Mouse (Mus musculus): ENCODE data around the gene Rogdi. TPM values are rescaled to one million over a fixed set of nuclear protein-coding genes. Genes with fewer than 3 reads are reported as not detected.

The Rogdi gene
- total RNA-seq, 2 experiments from 2014 or later: 202 to 212 TPM

DNA sequence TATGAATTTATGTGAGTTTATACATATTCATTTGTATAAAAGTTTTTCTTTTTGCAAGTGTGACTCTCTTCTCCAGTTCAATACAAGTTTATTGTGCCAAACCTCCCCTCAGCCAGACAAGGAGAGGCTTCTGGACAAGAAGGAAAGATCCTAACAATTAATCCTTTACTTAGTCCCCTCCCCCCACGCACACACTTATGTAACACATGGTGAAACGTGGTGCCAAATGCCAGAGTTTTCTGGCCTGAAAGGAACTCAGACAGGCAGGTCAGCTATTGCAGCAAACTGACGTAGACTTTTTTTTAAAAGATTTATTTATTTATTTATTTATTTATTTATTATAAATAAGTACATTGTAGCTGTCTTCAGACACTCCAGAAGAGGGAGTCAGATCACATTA lies 12.7 kb downstream of the Rogdi start:
- no peak for DNase-seq (ENCODE audit: low spot score in 2 of 2)
- intact Hi-C loops (cut with DNase I): no loop called here

DNA sequence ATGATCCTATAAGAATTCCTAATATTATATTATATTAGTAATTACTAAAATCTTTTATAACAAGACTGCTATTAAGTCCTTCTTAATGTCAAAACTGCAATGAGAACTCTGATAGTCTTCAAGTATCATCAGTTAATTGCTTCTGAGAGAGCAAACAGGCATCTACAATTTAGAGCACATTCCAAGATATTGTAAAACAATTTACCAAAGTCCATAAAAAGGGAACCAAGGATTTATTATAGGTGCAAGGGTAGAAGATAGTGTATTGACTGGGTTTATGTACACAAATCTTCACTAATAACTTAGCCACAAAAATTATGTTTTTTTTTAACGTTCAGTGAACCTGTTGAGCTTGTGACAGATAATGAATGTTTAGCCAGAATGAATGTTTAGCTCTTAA lies 14.4 kb downstream of the Rogdi start:
- intact Hi-C loops (cut with DNase I): no loop called here
- no peak for DNase-seq (ENCODE audit: low spot score in 2 of 2)

DNA sequence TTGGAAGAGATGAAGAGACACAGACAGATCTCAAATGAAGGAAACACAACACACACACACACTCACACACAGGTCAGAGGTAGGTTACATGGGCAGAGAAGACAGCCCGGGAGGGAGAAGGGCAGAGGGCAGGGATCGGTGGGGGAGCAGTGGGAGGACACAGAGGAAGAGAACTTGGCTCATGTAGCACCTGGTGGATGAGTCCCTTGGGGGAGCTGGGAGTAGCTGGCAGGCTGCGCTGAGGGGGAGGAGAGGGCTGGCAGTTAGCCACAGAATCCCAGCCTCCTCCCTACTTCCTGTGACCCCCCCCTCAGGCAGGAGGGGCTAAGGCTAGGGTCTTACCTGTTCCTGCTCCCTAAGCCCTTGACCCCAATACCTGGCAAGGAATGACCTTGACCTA lies 15.8 kb downstream of the Rogdi start, which contains the start of gene Sept12:
TSS of gene Sept12 (minus strand) at position 300 of the 400 bp plus-strand sequence.
- intact Hi-C loops (cut with DNase I): no loop called here
- DNase-seq (ENCODE audit: low spot score in 2 of 2): no peak

DNA sequence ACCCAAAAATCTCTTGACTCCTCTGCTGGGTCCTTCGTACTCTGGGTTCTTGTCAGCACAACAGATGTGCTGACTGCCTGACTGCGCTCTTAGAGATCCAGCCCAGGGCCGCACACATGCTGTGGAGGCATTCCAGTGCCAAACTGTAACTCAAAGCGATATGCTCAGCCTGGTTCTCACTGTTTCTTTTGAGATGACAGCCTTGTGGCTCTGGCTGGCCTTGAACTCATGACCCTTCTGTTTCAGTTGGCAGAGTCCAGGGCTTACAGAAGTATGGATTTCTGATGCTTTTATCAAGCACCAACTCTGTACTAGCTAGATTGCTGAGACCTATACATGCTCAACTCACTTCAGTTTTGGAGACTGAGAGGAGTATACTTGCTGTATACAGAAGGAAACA lies 20.1 kb downstream of the Rogdi start:
- no peak for DNase-seq (ENCODE audit: low spot score in 2 of 2)
- intact Hi-C loops (cut with DNase I): no loop called here

DNA sequence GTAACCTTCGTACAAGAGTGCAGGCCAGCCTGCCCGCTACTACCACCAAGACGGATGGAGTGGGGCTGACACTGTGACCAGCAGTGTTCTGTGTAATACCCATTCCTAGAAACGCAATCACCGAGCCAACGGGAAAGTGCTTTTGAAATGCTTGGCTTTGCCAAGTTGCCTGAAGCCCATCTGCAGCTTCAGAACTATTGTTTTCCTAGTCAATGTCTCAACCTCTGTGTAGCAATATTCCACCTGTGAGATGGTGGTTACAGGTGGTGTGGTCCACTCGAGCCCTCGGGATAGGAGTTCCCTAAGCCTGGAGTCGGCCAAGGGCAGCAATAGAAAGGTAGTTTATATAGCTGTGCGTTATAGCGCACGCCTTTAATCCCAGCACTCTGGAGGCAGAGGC lies 28.6 kb downstream of the Rogdi start:
- DNase-seq (ENCODE audit: low spot score in 2 of 2): no peak
- intact Hi-C loops (cut with DNase I): no loop called here

DNA sequence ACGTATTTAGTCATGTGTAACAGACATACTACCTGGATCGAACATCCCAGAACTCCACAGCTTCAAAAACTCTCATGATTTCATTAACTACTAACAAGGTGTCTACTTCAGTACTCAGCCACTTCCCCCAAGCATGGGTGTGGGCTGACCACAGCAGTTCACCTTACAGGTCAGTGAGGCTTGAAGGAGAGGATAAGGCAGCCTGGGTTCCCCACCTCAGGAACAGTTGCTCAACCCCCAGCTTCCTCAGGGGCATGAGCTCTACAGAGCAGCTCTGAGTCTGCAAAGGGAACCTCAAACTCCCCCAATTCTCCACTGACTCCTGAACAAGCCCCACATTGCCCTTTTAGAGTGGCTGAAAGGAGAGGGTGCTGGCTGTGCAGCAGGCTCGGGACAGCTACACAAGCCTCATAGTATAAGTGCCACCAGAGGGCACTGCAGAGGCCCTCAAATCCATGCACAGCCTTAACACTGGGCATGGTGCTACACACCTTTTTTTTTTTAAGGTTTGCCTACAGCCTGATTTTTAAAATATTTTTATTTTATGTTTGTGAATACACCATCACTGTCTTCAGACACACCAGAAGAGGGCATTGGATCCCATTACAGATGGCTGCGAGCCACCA lies 33.5 kb downstream of the Rogdi start:
- intact Hi-C loops (cut with DNase I): loop anchor here (2.0 to 5.0 kb wide), 2 partner anchors 32 to 165 kb away; partner anchors contain the start of gene Rogdi
- no peak for DNase-seq (ENCODE audit: low spot score in 2 of 2)

DNA sequence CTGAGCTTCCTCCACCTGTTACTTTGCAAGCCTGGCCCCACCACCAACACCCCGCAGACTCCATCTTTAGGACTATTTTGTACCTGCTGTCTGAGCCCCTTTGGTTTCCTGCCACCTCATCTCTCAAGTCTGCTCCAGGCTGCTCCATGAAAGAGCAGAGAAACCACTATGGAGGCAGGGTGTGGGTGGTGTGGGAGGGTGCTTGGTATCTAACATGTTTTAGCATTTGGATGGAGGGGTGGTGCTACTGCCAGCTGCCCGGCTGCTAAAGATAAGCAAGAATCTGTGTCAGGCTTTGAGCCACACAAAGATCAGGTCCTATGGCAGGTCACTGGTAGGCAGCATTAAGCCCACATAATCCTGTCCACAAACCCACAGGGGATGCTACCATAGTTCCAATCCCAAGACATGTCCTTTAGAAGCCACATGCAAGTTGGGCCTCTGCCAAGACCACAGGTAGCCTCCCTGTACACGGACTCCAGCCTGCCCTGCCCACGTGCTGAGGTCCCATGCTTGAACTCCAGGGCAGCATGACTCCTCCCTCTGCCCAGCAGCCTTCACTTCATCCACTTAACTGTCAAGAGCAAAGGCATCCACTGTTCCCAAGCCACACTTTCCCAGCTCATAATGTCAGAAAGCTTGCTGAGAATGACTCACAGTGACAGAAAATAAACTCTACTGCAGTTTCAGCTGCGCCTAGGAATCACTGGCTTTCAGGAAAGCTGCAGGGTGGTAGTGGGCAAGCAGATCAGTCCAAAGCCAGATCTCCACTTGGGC lies 34.9 kb downstream of the Rogdi start:
- intact Hi-C loops (cut with DNase I): loop anchor here (5.0 kb wide), 1 partner anchor 34 kb away; the partner anchor contains the start of gene Rogdi
- peak; percentile 47 to 62 for DNase-seq (ENCODE audit: low spot score in 2 of 2)

DNA sequence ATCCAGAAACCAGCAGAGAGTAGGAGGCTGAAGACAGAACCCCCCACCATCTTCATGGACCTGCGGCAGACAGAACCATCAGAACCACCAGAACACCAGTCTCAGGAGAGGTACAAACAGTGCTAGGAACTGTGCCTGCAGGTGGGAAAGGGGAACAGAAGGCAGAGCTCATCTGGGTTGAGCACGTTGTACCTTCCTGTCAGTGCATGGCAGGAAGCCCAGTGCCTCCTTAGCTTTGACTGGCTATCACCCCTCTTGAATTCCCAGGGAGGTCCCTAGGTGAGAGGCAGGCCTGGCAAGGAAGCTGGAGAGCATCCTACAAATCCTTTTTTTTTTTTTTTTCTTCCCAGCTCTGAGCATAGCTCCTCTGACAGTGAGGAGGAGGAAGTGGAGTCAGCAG lies 37.2 kb downstream of the Rogdi start:
- intact Hi-C loops (cut with DNase I): loop anchor here (5.0 kb wide), 1 partner anchor 36 kb away; the partner anchor contains the start of gene Rogdi
- no peak for DNase-seq (ENCODE audit: low spot score in 2 of 2)

DNA sequence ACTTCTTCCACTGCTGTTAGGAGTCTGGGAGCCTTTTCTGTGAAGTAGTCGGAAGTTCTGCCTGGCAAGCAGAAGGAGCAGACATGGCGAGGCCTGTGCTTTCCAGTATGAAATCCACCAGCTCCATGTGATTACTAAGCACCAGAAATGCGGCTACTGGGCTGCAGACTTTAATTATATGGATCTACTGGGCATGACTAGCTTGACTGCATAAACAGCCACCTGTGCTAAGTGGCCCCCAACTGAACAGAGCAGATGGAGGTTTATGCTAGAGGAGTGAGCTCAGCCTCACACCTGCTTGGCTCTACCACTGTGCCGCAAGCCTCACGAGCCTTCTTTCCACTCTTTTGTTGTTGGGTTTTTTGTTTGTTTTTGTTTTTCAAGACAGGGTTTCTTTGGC lies 38.8 kb downstream of the Rogdi start:
- no peak for DNase-seq (ENCODE audit: low spot score in 2 of 2)
- intact Hi-C loops (cut with DNase I): no loop called here

DNA sequence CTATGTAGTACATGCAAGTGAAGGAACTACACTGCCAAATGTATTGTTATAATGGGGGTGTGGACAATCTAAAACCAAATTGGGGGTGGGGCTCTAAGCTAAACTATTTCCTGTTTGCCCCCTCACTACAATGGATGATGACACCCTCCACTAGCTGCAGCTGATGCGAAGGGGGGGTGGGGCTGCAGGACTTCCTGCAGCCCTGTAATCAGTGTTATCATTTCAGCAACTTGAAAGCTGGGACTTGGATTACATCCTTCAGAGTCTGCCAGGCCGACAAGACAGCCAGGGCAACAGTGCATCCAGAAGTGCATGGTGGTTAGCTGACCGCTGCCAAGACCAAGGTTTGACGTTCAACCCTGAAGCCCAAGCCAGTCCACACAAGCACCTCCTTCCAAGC lies 41.7 kb downstream of the Rogdi start:
- intact Hi-C loops (cut with DNase I): no loop called here
- DNase-seq (ENCODE audit: low spot score in 2 of 2): no peak

DNA sequence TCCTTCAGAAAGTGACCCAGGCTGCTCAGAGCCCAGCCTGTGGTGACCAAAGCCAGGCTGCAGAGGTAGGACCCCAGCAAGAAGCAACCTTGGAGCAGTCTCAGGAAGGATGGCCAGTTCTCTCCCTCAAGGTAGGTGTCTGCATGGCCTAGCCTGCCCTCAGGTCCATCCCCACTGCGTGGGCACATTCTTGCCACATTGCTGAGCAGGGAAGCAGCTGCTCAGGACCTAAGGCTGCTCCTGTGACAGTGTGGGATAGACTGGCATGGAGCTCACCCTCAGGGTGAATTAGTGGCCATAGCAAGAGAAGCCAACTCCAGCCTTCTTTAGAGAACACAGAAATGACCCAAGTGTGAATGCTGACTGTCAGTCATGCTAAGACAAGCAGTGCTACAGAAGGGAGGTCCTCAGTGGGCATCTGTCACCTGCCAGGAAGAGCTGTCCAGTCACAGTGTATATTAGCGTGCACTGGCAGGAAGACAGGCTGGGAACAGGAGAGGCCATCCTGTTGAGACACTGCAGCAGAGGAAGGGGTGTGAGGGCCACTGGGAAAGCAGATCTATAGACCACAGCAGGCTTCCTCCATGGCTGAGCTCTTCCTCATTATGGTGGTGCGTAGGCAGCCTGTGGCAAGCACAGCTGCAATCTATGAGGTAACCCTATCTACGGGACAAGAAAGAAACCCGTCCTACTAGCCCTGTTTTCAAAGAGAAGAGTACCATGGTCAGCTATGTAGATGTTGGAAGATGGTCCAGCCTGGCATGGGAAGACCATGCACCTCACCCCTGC lies 44.1 kb downstream of the Rogdi start:
- intact Hi-C loops (cut with DNase I): no loop called here
- no peak for DNase-seq (ENCODE audit: low spot score in 2 of 2)

DNA sequence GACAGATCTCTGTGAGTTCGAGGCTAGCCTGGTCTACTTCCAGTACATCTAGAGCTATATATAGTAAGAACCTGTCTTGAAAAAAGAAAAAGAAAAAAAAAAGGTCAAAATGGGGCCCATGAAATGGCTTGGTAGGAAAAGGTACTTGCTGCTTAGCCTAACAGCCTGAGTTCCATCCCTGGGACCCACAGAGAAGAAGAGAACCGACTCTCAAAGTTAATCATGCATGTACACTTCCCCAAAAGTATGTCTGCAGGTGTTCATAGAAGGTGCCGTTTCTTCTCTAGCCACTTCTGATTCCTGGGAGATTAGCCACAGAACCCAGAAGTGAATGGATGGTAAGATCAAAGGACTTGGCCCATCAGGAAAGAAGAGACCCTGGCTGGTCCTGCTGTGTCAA lies 44.9 kb downstream of the Rogdi start:
- intact Hi-C loops (cut with DNase I): no loop called here
- DNase-seq (ENCODE audit: low spot score in 2 of 2): no peak

DNA sequence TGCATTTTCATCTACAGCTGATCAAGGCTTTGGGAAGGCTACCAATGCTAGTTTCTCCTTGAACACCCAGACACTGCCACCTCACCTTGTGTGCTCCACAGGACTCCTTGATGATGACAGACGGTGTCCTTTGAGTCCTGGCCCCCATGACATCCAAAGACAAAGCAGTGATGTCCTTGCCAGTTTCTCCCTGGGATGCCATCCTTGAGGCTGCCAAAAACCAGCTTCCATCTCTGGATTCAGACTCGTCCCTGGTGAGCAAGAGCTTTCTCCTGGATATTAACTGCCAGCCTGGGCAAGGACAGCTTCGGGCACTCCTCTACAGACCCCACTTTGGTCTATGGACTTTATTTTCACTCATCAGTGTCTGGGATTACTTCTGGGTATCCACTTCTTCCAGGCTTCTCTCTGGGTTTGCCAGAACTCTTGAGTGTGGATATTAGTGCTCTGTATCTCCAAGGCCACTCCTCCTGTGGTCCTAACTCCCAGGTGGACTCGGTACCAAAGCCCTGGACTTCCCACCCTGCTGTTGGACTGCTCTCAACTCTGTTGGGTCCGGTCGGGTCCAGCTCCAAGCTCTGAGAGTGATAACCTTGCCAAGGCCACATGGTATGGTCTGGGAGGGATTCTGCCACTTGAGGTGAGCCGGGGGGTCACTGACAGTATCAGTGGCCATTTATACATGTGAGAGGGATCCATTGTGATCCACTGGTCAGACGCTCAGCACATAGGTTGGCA lies 47.8 kb downstream of the Rogdi start:
- intact Hi-C loops (cut with DNase I): no loop called here
- DNase-seq (ENCODE audit: low spot score in 2 of 2): no peak

DNA sequence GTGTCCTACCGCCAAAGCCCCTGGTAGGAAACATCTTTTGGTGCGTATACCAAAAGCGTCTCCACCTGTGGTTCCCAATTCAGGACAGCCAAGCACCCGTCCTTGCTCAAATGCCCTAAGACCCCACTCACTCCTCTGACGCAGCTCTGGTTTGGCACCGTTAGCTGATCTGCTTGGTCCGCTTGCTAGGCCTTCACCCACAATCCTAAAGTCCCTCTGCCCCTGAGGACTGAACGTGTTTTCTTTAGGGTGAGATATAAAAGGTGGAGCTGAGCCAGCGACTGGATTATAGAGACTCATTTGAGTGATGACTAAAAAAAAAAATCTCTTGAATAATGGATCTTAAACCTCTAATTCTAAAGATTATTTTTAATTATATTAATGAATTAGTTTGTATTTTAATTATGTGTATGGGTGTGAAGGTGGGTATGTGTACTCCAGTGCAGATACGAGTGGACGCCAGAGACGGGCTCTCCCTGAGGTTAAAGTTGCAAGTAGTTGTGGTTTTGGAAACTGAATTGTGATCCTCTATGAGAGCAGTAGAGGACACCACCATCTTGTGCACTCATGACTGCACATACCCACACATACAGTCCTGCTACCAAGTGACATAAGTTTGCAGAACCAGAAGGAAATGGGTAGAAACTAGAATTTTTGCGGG lies 48.5 kb downstream of the Rogdi start:
- intact Hi-C loops (cut with DNase I): loop anchor here (5.0 kb wide), 1 partner anchor 47 kb away; the partner anchor contains the start of gene Rogdi
- peak in 1 of 2 experiments; percentile 30 for DNase-seq (ENCODE audit: low spot score in 2 of 2)

DNA sequence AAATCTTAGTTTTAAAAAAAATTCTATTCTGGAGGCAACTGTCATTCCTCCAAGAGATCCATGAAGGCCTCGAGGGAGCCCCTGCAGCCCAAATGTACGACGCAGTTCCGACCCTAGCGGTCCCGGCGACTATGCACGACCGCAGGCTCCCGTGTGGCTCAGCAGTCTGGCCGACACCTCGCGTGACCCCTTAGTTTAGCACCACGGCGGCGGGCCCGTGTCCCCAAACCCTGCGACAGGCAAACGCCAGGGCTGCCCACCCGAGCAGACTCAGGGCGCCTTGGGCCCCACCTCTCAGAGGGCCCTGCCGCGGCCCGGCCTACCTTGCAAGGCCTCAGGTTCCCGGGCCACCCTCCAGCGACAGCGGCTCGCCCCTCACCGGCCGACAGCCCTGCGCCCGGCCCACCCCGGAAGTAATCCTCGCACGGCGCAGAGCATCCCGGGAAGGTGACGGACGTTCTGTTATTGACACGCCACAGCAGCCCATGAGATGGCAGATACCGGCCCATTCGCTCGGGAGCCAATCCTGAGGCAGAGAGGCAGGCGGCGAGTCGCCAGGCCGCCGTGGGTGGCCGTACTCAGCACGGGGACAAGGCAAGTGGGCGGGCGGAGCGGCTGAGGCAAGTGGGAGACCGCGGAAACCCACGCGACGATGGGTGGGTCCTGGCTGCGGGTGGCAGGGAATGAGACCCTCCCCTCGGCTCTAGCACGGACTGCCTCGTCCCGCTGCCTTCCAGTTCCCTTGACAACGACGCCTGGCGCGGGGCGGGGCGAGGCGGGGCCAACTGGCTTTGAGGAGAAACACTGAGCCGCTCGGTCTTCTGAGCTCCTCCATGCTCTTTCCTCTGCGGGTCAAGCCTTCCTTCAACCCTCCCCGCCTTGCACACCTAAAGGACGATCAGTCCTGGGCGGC lies 49.3 kb downstream of the Rogdi start, which contains the start of gene Anks3:
TSS of gene Anks3 (minus strand) at position 409 of the 913 bp plus-strand sequence.
- DNase-seq (ENCODE audit: low spot score in 2 of 2): peak; percentile 99
- intact Hi-C loops (cut with DNase I): loop anchor here (5.0 kb wide), 1 partner anchor 48 kb away; the partner anchor contains the start of gene Rogdi

DNA sequence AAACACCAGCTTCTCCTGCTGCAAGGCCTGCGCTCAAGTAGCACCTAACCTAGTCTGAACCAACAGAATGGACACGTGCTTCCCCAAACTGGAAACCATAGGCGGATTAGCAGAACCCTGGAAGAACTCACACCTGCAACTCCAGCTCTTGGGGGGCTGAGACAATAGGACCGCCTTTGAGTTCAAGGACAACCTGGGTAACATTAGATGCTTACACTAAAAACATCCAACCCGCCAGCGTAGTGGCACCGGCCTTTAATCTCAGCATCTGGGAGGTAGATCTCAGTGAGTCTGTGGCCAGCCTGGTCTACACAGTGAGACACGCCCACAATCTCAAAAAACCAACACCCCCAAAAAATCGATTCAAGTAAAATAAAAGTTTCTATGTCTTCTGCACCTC lies 50.0 kb downstream of the Rogdi start:
- DNase-seq (ENCODE audit: low spot score in 2 of 2): no peak
- intact Hi-C loops (cut with DNase I): loop anchor here (5.0 kb wide), 1 partner anchor 49 kb away; the partner anchor contains the start of gene Rogdi

DNA sequence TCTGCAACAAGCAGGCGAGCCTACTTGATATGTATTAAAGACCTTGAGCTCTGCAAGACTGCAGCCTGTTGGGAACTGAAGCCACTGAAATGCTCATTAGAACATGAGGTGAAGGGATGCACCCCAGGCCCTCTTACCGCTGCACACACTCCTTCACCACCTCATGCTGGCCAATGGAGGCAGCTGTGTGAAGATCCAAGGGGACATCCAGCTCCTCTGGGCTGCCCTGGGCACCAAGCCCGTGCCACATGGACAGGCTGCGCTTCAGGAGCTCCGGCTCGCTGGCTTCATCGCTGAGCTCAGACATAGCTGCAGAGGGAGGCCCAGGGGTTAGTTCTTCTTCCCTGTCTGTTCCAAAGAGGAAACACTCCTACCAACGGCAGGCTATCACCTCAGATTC lies 53.1 kb downstream of the Rogdi start:
- intact Hi-C loops (cut with DNase I): loop anchor here (5.0 kb wide), 1 partner anchor 52 kb away; the partner anchor contains the start of gene Rogdi

More for the DNA sequence above, 53.1 kb downstream of the Rogdi start:
- no peak for DNase-seq (ENCODE audit: low spot score in 2 of 2)

All from left cerebral cortex, postnatal 14 days (tissue).